Mouse (Mus musculus): ENCODE measurements at regions not wholly inside any gene's neighbourhood (a gene's known extent, or its start where the extent isn't known, plus 50 kb on each side); places are given as distances from the start of the nearest gene placed in this dataset.
"Not testable (repeated sequence)": the region's sequence is repeated elsewhere in the genome, so short reads cannot be mapped to it uniquely, and the experiment has no call there.

DNA sequence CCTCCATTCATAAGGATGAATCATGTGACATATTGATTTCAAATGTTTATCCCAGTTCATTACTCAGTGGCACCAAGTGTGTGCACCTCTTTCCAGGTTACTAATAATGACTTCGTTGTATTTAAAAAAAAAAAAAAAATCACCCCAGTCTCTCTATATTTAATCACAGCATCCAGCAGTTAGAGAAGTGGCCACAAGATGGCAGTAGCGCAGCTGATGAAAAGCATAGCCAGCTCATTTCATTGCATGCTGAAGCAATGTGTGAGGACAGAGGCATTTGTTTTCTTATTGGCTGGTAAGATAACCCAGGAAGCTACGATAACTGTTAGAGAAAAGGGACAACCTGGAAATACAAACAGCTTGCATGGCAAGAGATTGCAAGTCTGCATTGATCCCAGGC is 626.2 kb upstream of the Olfr1507 start:
- not testable (repeated sequence) for TF ChIP-seq CTCF (IDR thresholded peaks at IDR 0.05; ENCODE audit: low read depth, low read length); EP300 (IDR thresholded peaks at IDR 0.05; ENCODE audit: insufficient read depth, low read depth, low read length); POLR2A (IDR thresholded peaks at IDR 0.05; ENCODE audit: insufficient read depth, low read length)
